Mouse (Mus musculus) spleen, postnatal 36 days (tissue): Measurements from ENCODE around the gene Ppp6r3.
"Not testable (repeated sequence)": the region's sequence is repeated elsewhere in the genome, so short reads cannot be mapped to it uniquely, and the experiment has no call there.

Experiments
- DNase-seq, 2 experiments: peaks; one replicate each; pipeline ENCODE4 v3.0.0; 2022; ENCODE audit warnings: low spot score in 2 of 2, mixed read lengths in 1 of 2

Gene Ppp6r3

DNA sequence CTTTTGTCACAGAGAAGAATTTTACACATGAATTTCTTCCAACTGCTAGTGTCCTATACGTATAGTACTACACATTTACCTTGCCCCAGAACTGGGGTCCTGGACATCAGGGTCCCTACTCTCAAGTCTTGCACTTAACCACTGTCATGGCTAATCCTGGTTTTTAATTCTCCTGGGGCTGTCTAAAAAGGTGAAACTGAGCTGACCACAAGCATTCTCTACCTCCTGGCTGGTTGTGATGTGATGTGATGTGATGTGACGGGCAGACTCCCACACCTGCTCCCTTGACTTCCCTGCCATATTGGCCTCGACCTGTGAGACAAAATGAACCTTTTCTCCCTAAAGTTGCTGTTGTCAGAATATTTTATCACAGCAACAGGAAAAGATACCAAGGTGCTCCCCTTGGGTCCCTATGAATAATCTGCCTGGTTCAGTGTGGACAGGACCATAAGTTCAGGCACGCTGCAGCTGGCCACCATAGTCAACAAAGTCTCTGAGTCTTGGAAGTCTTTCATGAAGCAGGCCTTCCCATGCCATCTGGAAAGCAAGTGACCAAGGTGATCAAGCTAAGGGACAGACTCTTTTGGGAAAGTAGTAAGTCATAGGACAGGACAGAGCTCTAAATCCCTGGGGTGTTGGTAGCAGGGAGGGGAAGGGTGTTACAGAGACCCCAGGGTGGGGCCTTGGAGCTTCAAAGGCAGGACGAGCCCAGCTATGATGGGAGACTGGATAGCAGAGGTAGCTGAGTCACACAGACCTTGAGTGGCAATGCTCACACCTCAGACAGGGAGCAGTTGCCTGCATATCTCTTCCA lies 1.1 kb upstream of the Ppp6r3 start:
- DNase-seq = peak in 1 of 2 experiments; percentile 10

DNA sequence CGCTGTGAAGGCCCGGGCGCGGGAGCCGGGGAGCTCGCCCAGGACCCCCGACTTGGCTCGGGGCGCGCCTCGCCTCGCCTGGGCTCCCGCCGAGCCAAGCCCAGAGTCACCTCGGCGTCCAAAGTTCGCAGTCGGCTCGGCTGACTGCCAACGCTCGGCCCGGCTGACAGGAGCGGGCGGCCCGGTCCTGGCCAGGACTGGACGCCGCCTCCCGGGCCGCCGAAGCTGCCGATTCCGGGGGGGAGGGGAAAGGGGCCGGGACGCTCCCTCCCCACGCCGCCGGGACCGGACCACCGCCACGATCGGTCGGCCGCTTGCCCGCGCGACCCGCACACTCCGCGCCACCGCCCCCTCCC lies 295 bp downstream of the Ppp6r3 start:
- no peak for DNase-seq

DNA sequence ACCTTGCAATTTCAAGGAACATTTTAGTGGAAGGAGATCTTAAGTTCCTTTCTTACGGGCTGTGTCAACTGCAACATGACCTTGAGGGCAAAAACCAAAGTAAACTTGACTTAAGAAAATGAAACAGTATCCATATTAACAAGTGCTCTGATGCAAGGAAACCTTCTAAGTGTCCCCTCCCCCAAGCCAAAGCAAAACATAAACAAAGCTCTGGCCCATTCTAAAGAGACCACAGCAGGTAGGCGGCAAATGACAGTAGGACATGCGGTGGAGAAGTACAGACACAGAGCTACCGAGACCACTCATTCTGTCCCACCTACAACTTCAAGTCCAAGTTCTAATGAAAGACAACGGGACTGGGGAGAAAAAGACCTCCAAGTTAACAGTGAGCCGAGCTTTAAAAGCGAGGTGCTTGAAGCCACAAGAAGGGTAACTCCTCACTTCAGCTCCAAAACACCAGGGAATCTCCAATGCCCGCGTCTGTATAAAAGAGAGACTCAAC lies 905 bp downstream of the Ppp6r3 start:
- no peak for DNase-seq

DNA sequence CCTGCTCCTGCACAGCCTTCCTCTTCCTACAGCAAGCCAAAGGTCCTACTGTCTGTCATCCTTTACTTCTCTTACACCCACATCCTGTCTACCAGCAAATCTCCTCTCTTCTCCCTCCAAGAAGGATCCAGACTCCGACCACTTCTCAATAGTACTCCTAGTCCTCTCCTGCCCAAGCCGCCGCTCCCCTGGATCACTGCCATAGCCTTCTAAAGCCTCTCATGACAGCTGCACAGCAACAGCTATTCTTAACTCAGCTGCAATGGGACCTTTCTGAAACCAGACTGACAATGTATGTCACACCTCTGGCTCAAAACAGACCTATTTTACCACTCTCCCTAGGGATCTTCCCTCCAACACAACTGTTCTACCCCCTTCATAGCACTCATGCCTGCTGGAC lies 11.2 kb downstream of the Ppp6r3 start:
- DNase-seq = no peak

DNA sequence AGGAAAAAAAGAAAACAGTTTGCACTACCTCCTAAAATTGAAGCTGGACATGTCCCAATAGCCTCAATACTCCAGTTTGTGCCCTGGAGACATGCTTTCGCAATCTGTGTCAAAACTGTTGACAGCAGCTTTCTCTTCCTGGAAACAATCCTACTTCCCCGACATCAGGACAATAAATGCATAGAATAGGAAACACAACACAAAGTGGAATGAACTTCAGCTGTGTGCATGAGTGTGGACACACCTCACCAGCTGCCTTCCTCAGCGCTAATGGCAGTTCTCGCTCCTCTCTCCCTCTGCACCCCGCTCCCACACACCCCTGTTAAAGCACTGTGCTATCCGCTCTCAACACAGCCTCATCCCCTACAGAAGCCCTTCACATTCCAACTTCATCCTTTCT lies 12.8 kb downstream of the Ppp6r3 start:
- DNase-seq = no peak

DNA sequence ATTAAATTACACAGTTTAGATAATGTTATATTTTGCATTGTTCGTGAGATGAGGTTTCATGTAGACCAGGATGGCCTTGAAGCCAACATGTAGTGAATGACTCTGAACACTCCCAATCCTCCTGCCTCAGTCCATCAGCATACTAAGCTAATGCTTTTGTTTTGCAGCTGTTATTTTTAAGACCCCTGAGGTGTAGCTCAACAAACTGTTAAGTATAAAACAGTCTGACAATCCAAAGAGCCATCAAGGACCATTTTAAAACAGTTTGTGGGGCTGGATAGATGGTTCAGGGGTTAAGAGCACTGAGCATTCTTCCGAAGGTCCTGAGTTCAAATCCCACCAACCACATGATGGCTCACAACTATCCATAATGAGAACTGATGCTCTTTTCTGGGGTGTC lies 13.3 kb downstream of the Ppp6r3 start:
- no peak for DNase-seq

DNA sequence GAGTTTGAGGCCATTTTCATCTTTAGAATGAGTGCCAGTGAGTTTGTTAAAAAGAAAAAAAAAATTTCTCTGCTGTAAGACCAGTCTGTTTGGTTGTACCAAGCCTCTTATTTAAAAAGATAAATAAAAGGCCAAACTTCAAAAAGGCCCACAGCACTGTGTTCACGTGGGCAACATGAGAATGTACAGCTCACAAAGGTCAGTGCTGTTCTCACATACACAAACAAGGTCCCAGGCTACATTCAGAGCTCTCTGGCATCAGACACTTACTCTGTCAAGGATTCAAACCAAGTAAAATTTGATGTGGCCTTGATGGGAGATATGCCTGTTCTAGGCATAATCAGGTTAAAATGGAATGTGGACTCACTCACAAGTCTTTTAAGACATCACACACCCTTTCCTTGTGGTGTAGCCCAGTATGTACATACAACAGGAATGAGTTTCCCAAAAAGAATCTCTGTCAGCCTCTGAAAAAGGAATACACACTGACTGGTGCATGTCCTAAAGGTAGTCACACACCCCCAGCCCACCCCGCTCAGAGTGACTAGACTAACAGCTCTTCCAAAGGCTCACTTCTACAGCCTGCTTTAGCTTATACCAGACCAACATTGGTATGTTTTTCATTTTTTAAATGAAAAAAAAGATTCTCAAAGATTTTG lies 19.3 kb downstream of the Ppp6r3 start:
- no peak for DNase-seq

DNA sequence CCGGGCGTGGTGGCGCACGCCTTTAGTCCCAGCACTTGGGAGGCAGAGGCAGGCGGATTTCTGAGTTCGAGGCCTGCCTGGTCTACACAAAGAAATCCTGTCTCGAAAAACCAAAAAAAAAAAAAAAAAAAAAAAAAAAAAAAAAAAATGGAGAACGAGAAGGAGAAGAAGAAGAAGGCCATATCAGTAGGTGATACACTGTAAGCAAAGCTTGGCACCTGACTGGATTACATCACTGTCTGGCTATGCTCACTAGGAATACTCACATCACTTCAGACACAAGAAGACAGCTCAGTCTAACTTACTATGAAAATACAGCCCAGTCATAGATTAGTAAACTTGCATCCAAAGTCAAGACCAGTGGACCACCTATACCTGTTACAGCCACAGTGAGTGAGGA lies 20.8 kb downstream of the Ppp6r3 start:
- DNase-seq = no peak

DNA sequence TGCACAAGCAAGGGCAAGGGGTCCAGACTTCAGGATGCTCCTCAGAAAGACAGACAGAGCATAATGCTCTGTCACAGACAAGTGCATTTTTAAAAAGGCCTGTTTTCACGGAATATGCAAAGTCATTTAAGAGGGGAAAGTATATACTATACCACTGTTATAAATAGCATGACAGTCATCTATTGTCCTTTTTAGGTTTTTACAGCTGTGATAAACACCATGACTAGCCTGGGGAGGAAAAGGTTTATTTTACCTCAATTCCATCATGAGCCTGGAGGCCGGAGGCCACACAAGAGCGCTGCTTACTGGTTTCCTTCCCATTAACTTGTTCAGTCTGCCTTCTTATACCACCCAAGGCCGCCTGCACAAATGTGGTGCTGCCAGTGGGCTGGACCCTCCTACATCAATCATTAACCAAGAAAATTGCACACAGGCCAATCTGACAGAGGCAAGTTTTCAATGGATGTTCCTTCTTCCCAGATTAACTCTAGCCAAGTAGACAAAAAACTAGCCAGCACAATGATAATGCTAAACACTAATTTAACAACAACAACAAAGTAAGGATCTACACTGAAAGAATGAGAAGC lies 23.9 kb downstream of the Ppp6r3 start:
- no peak for DNase-seq

DNA sequence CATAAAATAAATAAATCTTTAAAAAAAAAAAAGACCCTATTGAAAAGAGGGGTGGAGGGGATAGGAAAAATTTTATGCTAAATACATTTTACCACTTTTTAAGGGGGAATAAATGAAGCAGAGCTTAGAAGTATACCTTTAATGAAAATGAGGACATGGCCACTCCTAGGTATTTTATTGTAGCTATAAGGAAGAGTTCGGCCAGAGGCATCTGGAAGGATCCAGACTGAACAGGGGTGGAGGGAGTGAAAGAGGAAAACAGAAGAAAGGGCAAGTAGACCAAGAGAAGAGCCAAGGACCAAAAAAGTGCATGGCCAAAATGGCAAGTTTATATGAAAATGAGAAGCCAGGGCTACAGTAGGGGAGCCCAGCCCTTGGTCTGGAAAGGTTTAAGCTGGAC lies 25.4 kb downstream of the Ppp6r3 start:
- no peak for DNase-seq

DNA sequence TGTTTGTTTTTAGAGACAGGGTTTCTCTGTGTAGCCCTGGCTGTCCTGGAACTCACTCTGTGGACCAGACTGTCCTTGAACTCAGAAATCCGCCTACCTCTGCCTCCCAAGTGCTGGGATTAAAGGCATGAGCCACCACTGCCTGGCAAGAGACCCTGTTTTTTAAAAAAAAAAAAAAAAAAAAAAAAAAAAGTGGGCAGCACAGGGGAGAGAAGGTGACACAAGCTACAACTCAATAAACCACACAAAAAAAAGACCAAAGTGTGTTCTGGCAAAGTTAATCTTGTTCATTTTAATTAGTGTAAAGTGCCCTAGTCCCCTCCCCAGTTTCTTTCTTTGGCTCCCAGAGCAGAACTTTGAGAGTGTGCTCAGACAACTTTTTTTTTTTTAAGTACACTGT lies 26.3 kb downstream of the Ppp6r3 start:
- no peak for DNase-seq

DNA sequence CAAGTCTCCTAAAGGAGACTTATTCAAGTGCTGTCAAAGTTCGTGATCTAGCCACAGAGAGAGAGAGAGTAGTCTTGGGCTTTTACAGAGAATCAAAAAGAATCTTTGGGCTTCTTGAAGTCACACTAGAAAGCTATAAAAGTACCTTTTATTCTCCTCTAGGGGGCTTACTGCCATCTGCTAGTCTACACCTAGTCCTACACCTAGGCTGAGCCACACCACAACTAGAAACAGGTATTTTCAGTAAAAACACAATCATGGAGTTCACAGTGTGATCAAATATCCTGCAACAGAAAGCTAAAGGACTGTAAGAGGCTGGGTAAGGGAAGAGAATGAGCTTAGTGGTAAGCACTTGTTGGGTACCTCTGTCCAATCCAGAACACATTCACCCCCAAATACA lies 27.2 kb downstream of the Ppp6r3 start:
- DNase-seq = no peak

DNA sequence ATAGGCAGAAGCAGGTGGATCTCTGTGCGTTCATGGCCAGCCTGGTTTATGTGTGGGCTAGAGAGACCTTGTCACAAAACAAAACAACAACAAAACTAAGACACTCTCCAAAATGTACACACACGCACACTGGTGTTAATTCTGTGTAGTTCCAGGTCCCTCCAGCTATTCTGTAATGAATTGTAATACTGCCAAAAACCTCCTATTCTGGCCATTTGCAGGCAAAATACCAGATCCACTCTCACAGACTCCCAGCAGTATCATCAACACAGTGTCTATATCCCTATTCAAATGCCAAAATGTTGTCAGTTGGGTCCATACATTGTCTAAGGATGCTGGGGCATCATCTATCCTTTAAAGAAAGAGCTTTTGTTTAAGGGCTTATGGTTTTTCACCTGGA lies 30.6 kb downstream of the Ppp6r3 start:
- DNase-seq = no peak

DNA sequence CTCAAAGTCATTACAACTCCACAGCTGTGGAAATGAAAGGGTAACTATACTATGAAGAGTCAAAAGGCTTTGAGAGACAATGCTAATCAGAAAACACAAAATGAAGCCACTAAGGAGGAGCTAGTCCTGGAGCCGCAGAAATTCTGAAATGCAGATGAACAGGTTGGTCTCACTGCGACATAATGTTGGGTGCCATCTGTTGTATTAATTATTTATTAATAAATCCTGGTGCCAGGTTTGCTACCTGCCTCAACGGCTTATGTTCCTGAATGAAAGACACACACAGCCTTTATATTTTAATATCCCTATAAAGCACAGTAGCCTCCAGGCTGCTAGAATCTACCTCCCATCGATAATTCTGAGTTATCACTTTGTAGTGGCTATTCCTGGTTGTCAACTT lies 33.0 kb downstream of the Ppp6r3 start:
- DNase-seq = no peak

DNA sequence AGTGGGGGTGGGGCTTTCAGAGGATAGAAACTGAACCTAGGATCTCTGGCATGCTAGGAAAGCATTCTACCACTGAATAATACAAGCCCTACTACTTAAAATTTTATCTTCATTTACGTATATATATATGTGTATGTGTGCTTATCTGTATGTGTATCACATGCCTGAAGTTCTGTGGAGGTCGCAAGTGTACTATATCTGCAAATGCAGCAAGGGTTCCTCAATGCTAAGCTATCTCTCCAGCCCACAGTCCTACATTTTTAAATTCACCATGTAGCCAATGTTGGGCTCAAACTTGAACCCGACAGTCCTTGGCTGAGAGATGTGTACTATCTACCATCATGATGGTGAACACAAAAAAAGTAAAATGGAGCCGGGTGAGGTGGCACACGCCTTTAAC lies 34.6 kb downstream of the Ppp6r3 start:
- no peak for DNase-seq

DNA sequence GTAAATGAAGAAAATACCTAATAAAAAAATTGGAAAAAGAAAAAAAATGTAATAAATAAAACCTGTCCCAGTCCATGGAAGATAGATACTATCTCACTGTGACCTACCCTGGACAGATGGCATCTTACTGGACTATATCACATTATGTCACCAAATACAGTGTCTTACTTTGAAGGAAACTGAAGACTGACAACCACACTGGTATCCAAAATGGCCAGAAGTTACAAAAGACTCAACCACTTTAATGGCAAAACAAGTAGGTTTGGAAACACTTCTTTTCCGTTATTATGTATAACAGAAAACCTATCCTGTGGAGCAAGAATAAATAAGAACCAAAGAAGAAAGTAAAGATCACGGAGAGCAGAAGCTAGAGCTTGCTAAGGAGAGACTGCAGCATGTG lies 35.3 kb downstream of the Ppp6r3 start:
- DNase-seq = no peak

DNA sequence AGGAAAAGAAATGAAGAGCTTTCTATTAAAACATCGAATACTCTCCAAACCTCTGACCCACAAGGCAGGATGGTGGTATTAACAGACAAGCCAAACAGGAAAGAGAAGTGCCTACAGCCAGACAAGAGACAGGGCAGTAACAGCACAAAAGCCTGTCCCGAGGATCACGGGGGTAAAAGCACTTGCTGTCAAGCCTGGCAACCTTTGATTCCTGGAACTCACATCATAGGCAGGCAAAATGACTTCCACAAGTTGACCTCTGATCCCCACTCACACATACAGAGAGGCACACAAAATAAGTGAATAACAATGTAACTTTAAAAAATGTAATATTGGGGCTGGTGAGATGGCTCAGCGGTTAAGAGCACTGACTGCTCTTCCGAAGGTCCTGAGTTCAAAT lies 36.1 kb downstream of the Ppp6r3 start:
- DNase-seq = no peak

DNA sequence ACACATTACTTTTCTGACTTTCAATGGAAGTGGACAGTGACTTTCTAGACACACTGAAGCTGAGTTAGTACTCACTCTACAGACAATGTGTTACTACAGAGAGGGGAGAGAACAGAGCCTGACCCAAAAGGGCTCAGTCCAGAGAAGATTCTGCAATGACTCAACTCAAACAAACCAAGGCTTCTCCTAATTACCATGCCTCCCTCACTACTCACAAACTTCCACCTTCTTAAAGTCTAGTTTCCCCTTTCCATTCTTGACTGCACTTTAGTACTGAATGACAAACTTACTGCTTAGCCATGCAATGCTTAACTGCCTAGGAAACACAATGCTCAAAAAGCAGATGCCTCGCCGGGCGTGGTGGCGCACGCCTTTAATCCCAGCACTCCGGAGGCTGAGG lies 37.9 kb downstream of the Ppp6r3 start:
- DNase-seq = peak; percentile 10 to 19

DNA sequence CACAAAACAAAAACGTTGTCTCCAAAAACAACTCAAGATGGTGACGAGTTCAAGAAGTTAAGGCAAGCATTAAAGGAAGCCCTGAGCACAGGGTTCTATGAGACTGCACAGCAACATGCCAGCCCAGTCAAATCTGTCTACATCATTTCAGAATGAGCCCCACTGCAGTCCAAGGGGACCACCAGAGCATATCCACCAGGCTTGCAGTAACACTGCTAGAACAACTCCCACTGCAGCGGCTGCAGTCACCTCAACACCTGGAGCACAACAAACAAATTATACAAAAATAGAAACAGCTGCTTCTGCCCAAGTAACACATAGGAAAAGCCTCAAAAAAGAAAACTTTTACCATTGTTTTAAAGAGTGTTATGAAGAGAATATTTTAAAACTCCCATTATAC lies 40.6 kb downstream of the Ppp6r3 start:
- no peak for DNase-seq

DNA sequence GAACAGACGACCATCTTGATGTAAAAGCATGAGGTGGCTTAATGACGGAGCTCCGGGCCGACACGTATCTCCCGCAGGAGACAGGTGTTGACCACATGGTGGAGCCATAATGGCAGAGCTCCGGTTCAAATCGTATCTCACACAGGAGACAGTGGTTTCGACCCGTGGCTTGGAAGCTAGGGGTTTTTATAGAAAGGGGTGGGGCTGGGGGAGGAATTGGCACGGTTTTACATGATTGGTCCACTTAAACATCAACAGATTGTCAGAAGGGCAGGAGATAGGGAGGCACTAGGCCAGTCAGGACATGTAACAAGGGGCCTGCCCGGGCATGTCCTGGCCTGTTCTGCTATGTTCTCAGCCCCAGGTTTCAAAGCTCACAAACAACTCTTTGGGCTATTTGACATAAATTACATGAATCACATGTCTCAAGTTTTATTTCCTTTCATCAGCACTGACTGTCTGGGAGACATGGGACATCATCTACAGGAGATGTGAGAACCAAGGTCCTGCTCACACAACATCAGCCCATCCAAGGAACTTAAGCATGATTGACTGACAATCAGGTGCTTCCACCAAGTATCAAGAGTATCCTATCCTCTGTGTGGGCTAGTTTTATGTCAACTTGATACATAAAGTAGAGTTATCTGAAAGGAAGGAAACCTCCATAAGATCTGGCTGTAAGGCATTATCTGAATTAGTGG lies 42.1 kb downstream of the Ppp6r3 start:
- not testable (repeated sequence) for DNase-seq

DNA sequence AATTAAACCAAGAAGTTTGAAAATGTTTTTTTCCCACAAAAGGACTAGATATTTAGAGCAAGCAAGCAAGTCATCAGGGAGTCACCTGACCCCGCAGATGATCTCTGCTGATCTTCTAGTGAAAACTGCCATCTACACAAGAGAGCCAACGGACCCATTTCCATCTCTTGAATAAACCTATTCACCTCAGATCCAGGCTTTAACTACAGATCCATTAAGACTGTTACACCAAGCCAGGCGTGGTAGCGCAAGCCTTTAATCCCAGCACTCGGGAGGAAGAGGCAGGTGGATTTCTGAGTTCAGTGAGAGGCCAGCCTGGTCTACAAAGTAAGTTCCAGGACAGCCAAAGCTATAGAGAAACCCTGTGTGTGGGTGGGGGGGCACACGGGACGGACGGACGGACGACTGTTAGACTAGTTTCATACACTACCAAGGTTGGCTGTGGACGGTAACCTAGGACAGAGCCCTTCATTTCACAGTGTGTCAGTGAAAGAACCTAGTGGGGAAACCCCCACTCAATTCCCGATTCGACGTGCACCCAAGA lies 42.8 kb downstream of the Ppp6r3 start:
- no peak for DNase-seq

DNA sequence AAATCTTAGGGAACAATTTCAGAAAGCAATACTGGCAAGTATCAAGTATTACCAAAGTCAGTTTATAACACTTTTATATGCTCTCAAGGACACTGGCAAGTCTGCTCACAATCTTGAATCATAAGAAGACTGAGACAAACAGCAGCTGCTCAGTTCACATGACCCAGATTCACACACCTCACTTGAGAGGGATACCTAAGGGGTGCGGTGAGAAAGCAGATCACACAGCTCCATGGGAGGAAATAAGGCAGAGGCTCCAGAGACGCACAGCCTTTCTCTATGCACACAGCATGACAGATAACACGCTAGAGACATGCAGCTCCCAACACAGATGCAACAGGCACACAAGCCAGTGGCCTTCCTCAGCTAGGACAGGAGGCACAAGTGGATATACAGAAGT lies 45.8 kb downstream of the Ppp6r3 start:
- no peak for DNase-seq
